Mouse (Mus musculus) embryonic facial prominence, embryonic 11.5 days (tissue): ENCODE data around the gene Fars2. TPM values are rescaled to one million over a fixed set of nuclear protein-coding genes. Genes with fewer than 3 reads are reported as not detected.

Experiments used
- ATAC-seq: fragments of 200-750 bp; cut with Nextera tagmentation; replicated peaks from 2 replicates; pipeline ENCODE4 v1.8.0; 2017; ENCODE audit warnings: low read depth; ENCODE audit not compliant: insufficient number of reproducible peaks, low FRiP score, low TSS enrichment
- DNase-seq: peaks from one replicate; pipeline ENCODE4 v3.0.0-alpha.2; 2015; ENCODE audit warnings: low spot score
- H3K27ac ChIP-seq: fragments of 300-500 bp; sonication (generic); replicated peaks from 2 replicates; pipeline ENCODE4 v1.5.1; 2014; ENCODE audit warnings: mild to moderate bottlenecking, low read depth, low read length, control low read depth
- H3K27me3 ChIP-seq: fragments of 300-500 bp; sonication (generic); 2 replicates; pipeline ENCODE4 v1.6.1; 2014; ENCODE audit warnings: mild to moderate bottlenecking, low read length, moderate library complexity, mixed read lengths; ENCODE audit not compliant: control insufficient read depth, insufficient read depth
- H3K36me3 ChIP-seq: fragments of 300-500 bp; sonication (generic); replicated peaks from 2 replicates; pipeline ENCODE4 v1.6.1; 2014; ENCODE audit warnings: low read depth, mild to moderate bottlenecking, low read length, moderate library complexity, mixed read lengths; ENCODE audit not compliant: control insufficient read depth, insufficient read depth
- H3K4me1 ChIP-seq: fragments of 300-500 bp; sonication (generic); 2 replicates; pipeline ENCODE4 v1.6.1; 2014; ENCODE audit warnings: low read length, mixed read lengths; ENCODE audit not compliant: control insufficient read depth, insufficient read depth
- H3K4me2 ChIP-seq: fragments of 300-500 bp; sonication (generic); 2 replicates; pipeline ENCODE4 v1.6.1; 2014; ENCODE audit warnings: low read depth, mild to moderate bottlenecking, control low read depth, low read length, moderate library complexity
- H3K4me3 ChIP-seq: fragments of 300-500 bp; sonication (generic); 2 replicates; pipeline ENCODE4 v1.5.1; 2014; ENCODE audit warnings: low read depth, low read length, control low read depth
- H3K9ac ChIP-seq: fragments of 300-500 bp; sonication (generic); replicated peaks from 2 replicates; pipeline ENCODE4 v1.6.1; 2014; ENCODE audit warnings: mild to moderate bottlenecking, control low read depth, low read length
- H3K9me3 ChIP-seq: fragments of 300-500 bp; sonication (generic); replicated peaks from 2 replicates; pipeline ENCODE4 v1.6.1; 2016; ENCODE audit warnings: mild to moderate bottlenecking, low read length, inconsistent platforms, mixed read lengths; ENCODE audit not compliant: control insufficient read depth
- WGBS: fragments of 180-500 bp; shearing (Covaris S2); extraction: QIAGEN DNeasy Blood & Tissue Kit; methylation state at CpG from one replicate; pipeline ENCODE4 v1.1.7; 2014; 5-methylcytosine and 5-hydroxymethylcytosine counted together
- polyA plus RNA-seq: library from polyadenylated mRNA; unstranded; fragments of >200 nt; fragmentation: Nextera tagmentation; extraction: Ambion mirVana; gene quantifications from 2 replicates; pipeline ENCODE4 v1.2.1, GENCODE M21; 2014

Fars2 gene
- polyA plus RNA-seq, 1 experiment from 2014 or later, result 28.1 TPM

- DNase-seq (peak; percentile 50), ATAC-seq (no peak)
- H3K4me1 ChIP-seq, result no peaks in the 10 kb centered on the region
- no peak overlapping the region for H3K27ac ChIP-seq
- no peak overlapping the region for H3K9ac ChIP-seq
- H3K4me2 ChIP-seq, result no peak overlapping the region
- 60% methylated on average over 3 of the region's 3 CpGs for WGBS
- no peaks in the 10 kb centered on the region for H3K36me3 ChIP-seq
- no peak overlapping the region for H3K4me3 ChIP-seq
- H3K27me3 ChIP-seq, result no peaks in the 10 kb centered on the region
- H3K9me3 ChIP-seq, result no peaks in the 10 kb centered on the region
Observed at GRCm38 (mm10) chr13:36253936-36254335, 136.7 kb downstream of the Fars2 start.

GRCm38 (mm10) chr13:36257213-36257612 is 140.0 kb downstream of the Fars2 start:
- DNase-seq, result no peak
- Histone ChIP-seq H3K36me3 (no peaks in the 10 kb centered on the region), H3K9ac (no peak overlapping the region), H3K9me3 (no peaks in the 10 kb centered on the region), H3K4me2 (no peak overlapping the region), H3K4me3 (no peak overlapping the region), H3K27me3 (no peaks in the 10 kb centered on the region), H3K4me1 (no peaks in the 10 kb centered on the region), H3K27ac (no peak overlapping the region)
- WGBS, result 88% methylated on average over 5 of the region's 5 CpGs
- no peak for ATAC-seq

- no peak for ATAC-seq
- no peak overlapping the region for H3K4me2 ChIP-seq
Observed at GRCm38 (mm10) chr13:36259754-36260153, 142.5 kb downstream of the Fars2 start.

GRCm38 (mm10) chr13:36261299-36261698 is 144.1 kb downstream of the Fars2 start:
- Histone ChIP-seq H3K9ac (no peak overlapping the region), H3K27ac (no peak overlapping the region), H3K27me3 (no peaks in the 10 kb centered on the region), H3K4me2 (no peak overlapping the region), H3K9me3 (no peaks in the 10 kb centered on the region), H3K4me1 (no peaks in the 10 kb centered on the region), H3K36me3 (no peaks in the 10 kb centered on the region), H3K4me3 (no peak overlapping the region)
- ATAC-seq (no peak), DNase-seq (no peak)
- 87% methylated on average over 2 of the region's 2 CpGs for whole genome bisulfite sequencing

More at GRCm38 (mm10) chr13:36259754-36260153, 142.5 kb downstream of the Fars2 start:
- DNase-seq, result no peak
- Histone ChIP-seq H3K4me1 (no peaks in the 10 kb centered on the region), H3K9ac (no peak overlapping the region), H3K27me3 (no peaks in the 10 kb centered on the region), H3K4me3 (no peak overlapping the region), H3K27ac (no peak overlapping the region), H3K9me3 (no peaks in the 10 kb centered on the region), H3K36me3 (no peaks in the 10 kb centered on the region)
- 96% methylated on average over 1 of the region's 1 CpGs for WGBS

GRCm38 (mm10) chr13:36263240-36264095 is 146.3 kb downstream of the Fars2 start:
- Histone ChIP-seq H3K4me2 (no peak overlapping the region), H3K4me1 (no peaks in the 10 kb centered on the region), H3K9me3 (no peaks in the 10 kb centered on the region), H3K27ac (no peak overlapping the region), H3K36me3 (no peaks in the 10 kb centered on the region), H3K27me3 (no peaks in the 10 kb centered on the region), H3K4me3 (no peak overlapping the region), H3K9ac (no peak overlapping the region)
- WGBS, result 73% methylated on average over 5 of the region's 5 CpGs
- ATAC-seq (no peak), DNase-seq (no peak)

GRCm38 (mm10) chr13:36264391-36264790 is 147.2 kb downstream of the Fars2 start:
- H3K4me3 ChIP-seq, result no peak overlapping the region
- no peak for DNase-seq
- H3K4me2 ChIP-seq, result no peak overlapping the region
- H3K9me3 ChIP-seq, result no peaks in the 10 kb centered on the region
- H3K27me3 ChIP-seq, result no peaks in the 10 kb centered on the region
- no peak overlapping the region for H3K27ac ChIP-seq
- H3K9ac ChIP-seq, result no peak overlapping the region
- no peaks in the 10 kb centered on the region for H3K36me3 ChIP-seq
- ATAC-seq, result no peak
- H3K4me1 ChIP-seq, result no peaks in the 10 kb centered on the region
- 92% methylated on average over 5 of the region's 5 CpGs for WGBS

- Histone ChIP-seq H3K4me1 (no peaks in the 10 kb centered on the region), H3K27me3 (no peaks in the 10 kb centered on the region), H3K9ac (no peak overlapping the region), H3K4me3 (no peak overlapping the region), H3K27ac (no peak overlapping the region), H3K4me2 (no peak overlapping the region), H3K9me3 (no peaks in the 10 kb centered on the region), H3K36me3 (no peaks in the 10 kb centered on the region)
- no peak for DNase-seq
- ATAC-seq, result no peak
- WGBS, result 65% methylated on average over 3 of the region's 3 CpGs
Observed at GRCm38 (mm10) chr13:36265342-36265744, 148.1 kb downstream of the Fars2 start.

- Histone ChIP-seq H3K36me3 (no peaks in the 10 kb centered on the region), H3K4me1 (no peaks in the 10 kb centered on the region), H3K4me3 (no peak overlapping the region), H3K9me3 (no peaks in the 10 kb centered on the region), H3K27ac (no peak overlapping the region), H3K4me2 (no peak overlapping the region), H3K27me3 (no peaks in the 10 kb centered on the region), H3K9ac (no peak overlapping the region)
- DNase-seq (no peak), ATAC-seq (no peak)
- 95% methylated on average over 1 of the region's 1 CpGs for WGBS
Observed at GRCm38 (mm10) chr13:36267399-36267798, 150.2 kb downstream of the Fars2 start.
